ENCODE assay signal across 9 mouse cellular contexts in the genomic region with DNA sequence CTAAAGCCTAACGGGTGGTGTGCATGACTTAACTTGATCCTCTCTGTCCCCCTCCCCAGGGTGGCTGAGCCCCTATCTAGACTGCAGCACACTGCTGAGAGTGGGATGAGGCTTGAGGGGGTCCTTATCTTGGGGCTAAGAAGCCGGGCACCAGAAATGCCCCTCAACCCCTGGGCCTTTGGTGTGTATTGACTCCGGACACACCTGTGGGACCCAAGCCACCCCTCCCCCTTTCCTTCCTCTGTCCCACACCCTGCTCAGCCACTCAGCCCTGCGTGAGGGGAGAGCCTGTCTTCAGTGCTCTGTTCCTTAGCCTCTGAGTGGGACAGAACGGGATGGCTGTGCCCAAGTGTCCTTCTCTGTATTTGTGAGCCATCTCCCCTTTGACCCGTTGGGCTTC. TPM values are rescaled to one million over a fixed set of nuclear protein-coding genes. Genes with fewer than 3 reads are reported as not detected.
A peak's percentile ranks its signal among the peaks of the same experiment; 100 is the strongest.
DNase-seq lines count a peak whose midpoint lies in the region; ATAC-seq lines count a peak whose summit lies in the region.
"Had no signal": no experiment of that assay in that cellular context is flagged by ENCODE, and none has a peak within 500 bp of the region (broad histone marks: within the 10 kb centered on the region; RNA-seq: fewer than 3 reads in every experiment).

No protein-coding gene starts in this region.

- no peaks in the 10 kb centered on the region for H3K36me3 ChIP-seq in embryonic facial prominence, embryonic 11.5 days (replicated peaks; ENCODE audit: control insufficient read depth, insufficient read depth, low read depth, low read length)
- H3K36me3 ChIP-seq in intestine, embryonic 14.5 days (ENCODE audit: control insufficient read depth, insufficient read depth, low read length), result no peaks in the 10 kb centered on the region
- no peaks in the 10 kb centered on the region for H3K36me3 ChIP-seq in midbrain, embryonic 14.5 days (ENCODE audit: control insufficient read depth, insufficient read depth, low read length)

- H3K4me3 ChIP-seq in embryonic facial prominence, embryonic 11.5 days (ENCODE audit: low read depth, low read length), result peak overlapping the region; percentile 8; the same call in 1 of the 2 replicates
- H3K4me3 ChIP-seq in intestine, embryonic 14.5 days (ENCODE audit: low read depth, low read length), result peak overlapping the region; percentile 3; the same call in 1 of the 2 replicates
- H3K4me3 ChIP-seq in midbrain, embryonic 14.5 days (replicated peaks; ENCODE audit: low read depth, low read length), result no peak overlapping the region

- no peak overlapping the region for H3K4me2 ChIP-seq in embryonic facial prominence, embryonic 11.5 days (ENCODE audit: low read depth, low read length)
- H3K4me2 ChIP-seq in intestine, embryonic 14.5 days (ENCODE audit: low read length), result no peak overlapping the region
- no peak overlapping the region; the same call in 1 of the 2 replicates for H3K4me2 ChIP-seq in midbrain, embryonic 14.5 days (ENCODE audit: low read length)

- H3K9me3 ChIP-seq in embryonic facial prominence, embryonic 11.5 days (replicated peaks; ENCODE audit: control insufficient read depth, low read length), result no peaks in the 10 kb centered on the region
- H3K9me3 ChIP-seq in intestine, embryonic 14.5 days (ENCODE audit: control insufficient read depth, low read length), result no peaks in the 10 kb centered on the region
- no peaks in the 10 kb centered on the region for H3K9me3 ChIP-seq in midbrain, embryonic 14.5 days (ENCODE audit: control insufficient read depth, low read length)

- H3K9ac ChIP-seq in embryonic facial prominence, embryonic 11.5 days (replicated peaks; ENCODE audit: low read length), result no peak overlapping the region; the same call in 1 of the 2 replicates
- H3K9ac ChIP-seq in intestine, embryonic 14.5 days (ENCODE audit: low read length), result no peak overlapping the region
- no peak overlapping the region for H3K9ac ChIP-seq in midbrain, embryonic 14.5 days (replicated peaks; ENCODE audit: low read length)

- no peaks in the 10 kb centered on the region for H3K27me3 ChIP-seq in embryonic facial prominence, embryonic 11.5 days (ENCODE audit: control insufficient read depth, insufficient read depth, low read length)
- no peaks in the 10 kb centered on the region for H3K27me3 ChIP-seq in intestine, embryonic 14.5 days (replicated peaks; ENCODE audit: control insufficient read depth, insufficient read depth, low read length)
- no peaks in the 10 kb centered on the region; the same call in 1 of the 2 replicates for H3K27me3 ChIP-seq in midbrain, embryonic 14.5 days (ENCODE audit: control insufficient read depth, insufficient read depth, low read length)

- WGBS in embryonic facial prominence, embryonic 11.5 days, result 39% methylated on average over 6 of the region's 6 CpGs
- WGBS in intestine, embryonic 14.5 days, result 54% methylated on average over 6 of the region's 6 CpGs
- 47% methylated on average over 6 of the region's 6 CpGs for WGBS in midbrain, embryonic 14.5 days

- peaks cover 6% of the 10 kb centered on the region for H3K4me1 ChIP-seq in embryonic facial prominence, embryonic 11.5 days (ENCODE audit: control insufficient read depth, insufficient read depth, low read length)
- H3K4me1 ChIP-seq in intestine, embryonic 14.5 days (replicated peaks; ENCODE audit: control insufficient read depth, insufficient read depth, low read length), result no peaks in the 10 kb centered on the region
- H3K4me1 ChIP-seq in midbrain, embryonic 14.5 days (ENCODE audit: control insufficient read depth, insufficient read depth, low read length), result no peaks in the 10 kb centered on the region

- ATAC-seq in embryonic facial prominence, embryonic 11.5 days (replicated peaks; ENCODE audit: insufficient number of reproducible peaks, low FRiP score, low TSS enrichment, low read depth), result peak; percentile 8; the same call in 1 of the 2 replicates
- ATAC-seq in intestine, embryonic 14.5 days (replicated peaks; ENCODE audit: low FRiP score, low TSS enrichment, low read depth), result no peak
- no peak for ATAC-seq in midbrain, embryonic 14.5 days (ENCODE audit: low FRiP score, low TSS enrichment)

- 0 out of 2 replicates have a peak overlapping the region, but pooled peaks have one; percentile 28 for H3K27ac ChIP-seq in embryonic facial prominence, embryonic 11.5 days (replicated peaks; ENCODE audit: low read depth, low read length)
- no peak overlapping the region for H3K27ac ChIP-seq in intestine, embryonic 14.5 days (ENCODE audit: low read depth)
- H3K27ac ChIP-seq in midbrain, embryonic 14.5 days (replicated peaks; ENCODE audit: low read depth, low read length), result peak overlapping the region; percentile 49; the same call in 1 of the 2 replicates

- DNase-seq in heart, adult 18-20 months, result peak; percentile 53 to 67
- DNase-seq in heart, postnatal 14 days, result no peak
- no peak for DNase-seq in embryonic facial prominence, embryonic 11.5 days (ENCODE audit: low spot score)
- DNase-seq in intestine, embryonic 14.5 days (ENCODE audit: low spot score), result no peak
- no peak for DNase-seq in midbrain, embryonic 14.5 days
- DNase-seq in embryo, embryonic 10.5 days (ENCODE audit: low spot score), result no peak
- DNase-seq in frontal cortex, adult 2 months (ENCODE audit: extremely low spot score in 1 of 2, low spot score in 1 of 2), result no peak
- no peak for DNase-seq in B cell, adult 2 months
- DNase-seq: right cerebral cortex, postnatal 14 days had no signal

- intact Hi-C loops in heart, postnatal 14 days (cut with DNase I), result loop anchor here (1.0 to 5.0 kb wide), 2 partner anchors 58 to 115 kb away; partner anchors contain the start of gene Nol9

RNA-seq across cellular contexts. Expression of gene Tnfrsf25, which starts 18.8 kb away (rescaled TPM):
- total RNA-seq in heart, adult 18-20 months (2021), result 1 to 10 TPM; 1.4 to 1.6 TPM
- 1 to 10 TPM; 4.0 to 6.7 TPM for total RNA-seq in heart, postnatal 14 days (2021)
- 0.21 and 0.75 TPM in 2 replicates for polyA plus RNA-seq in embryonic facial prominence, embryonic 11.5 days (2014; fragmentation: Nextera tagmentation; extraction: Ambion mirVana)
- 0.97 and 0.98 TPM in 2 replicates for polyA plus RNA-seq in intestine, embryonic 14.5 days (2014; fragmentation: Nextera tagmentation; extraction: Ambion mirVana)
- 0.54 and 1.2 TPM in 2 replicates for polyA plus RNA-seq in midbrain, embryonic 14.5 days (2014; fragmentation: Nextera tagmentation; extraction: Ambion mirVana)
- polyA plus RNA-seq in frontal cortex, adult 2 months (2012; rRNA removed), result 7.0 and 10.6 TPM in 2 replicates

RNA-seq across cellular contexts. Expression of gene Plekhg5, which starts 24.6 kb away (rescaled TPM):
- 10 to 100 TPM; 10.9 to 15.9 TPM for total RNA-seq in heart, adult 18-20 months (2021)
- total RNA-seq in heart, postnatal 14 days (2021), result 10 to 100 TPM; 27.0 to 28.9 TPM
- 5.3 and 6.8 TPM in 2 replicates for polyA plus RNA-seq in embryonic facial prominence, embryonic 11.5 days (2014; fragmentation: Nextera tagmentation; extraction: Ambion mirVana)
- 9.0 and 9.2 TPM in 2 replicates for polyA plus RNA-seq in intestine, embryonic 14.5 days (2014; fragmentation: Nextera tagmentation; extraction: Ambion mirVana)
- polyA plus RNA-seq in midbrain, embryonic 14.5 days (2014; fragmentation: Nextera tagmentation; extraction: Ambion mirVana), result 7.0 and 8.0 TPM in 2 replicates
- polyA plus RNA-seq in frontal cortex, adult 2 months (2012; rRNA removed), result 41.1 and 49.7 TPM in 2 replicates

RNA-seq across cellular contexts. Expression of gene Espn, which starts 55.2 kb away (rescaled TPM):
- total RNA-seq in heart, adult 18-20 months (2021), result 1 to 10 TPM; 2.5 to 2.7 TPM
- 1 to 10 TPM; 1.4 to 2.0 TPM for total RNA-seq in heart, postnatal 14 days (2021)
- 6.2 and 7.3 TPM in 2 replicates for polyA plus RNA-seq in embryonic facial prominence, embryonic 11.5 days (2014; fragmentation: Nextera tagmentation; extraction: Ambion mirVana)
- polyA plus RNA-seq in intestine, embryonic 14.5 days (2014; fragmentation: Nextera tagmentation; extraction: Ambion mirVana), result 22.8 and 24.2 TPM in 2 replicates
- not detected in 2 replicates for polyA plus RNA-seq in midbrain, embryonic 14.5 days (2014; fragmentation: Nextera tagmentation; extraction: Ambion mirVana)
- polyA plus RNA-seq in frontal cortex, adult 2 months (2012; rRNA removed), result 1.1 and 1.3 TPM in 2 replicates

RNA-seq across cellular contexts. Expression of gene Nol9, which starts 57.8 kb away (rescaled TPM):
- total RNA-seq in heart, adult 18-20 months (2021), result 10 to 100 TPM; 10.2 to 11.9 TPM
- total RNA-seq in heart, postnatal 14 days (2021), result 10 to 100 TPM; 10.5 to 10.9 TPM
- polyA plus RNA-seq in embryonic facial prominence, embryonic 11.5 days (2014; fragmentation: Nextera tagmentation; extraction: Ambion mirVana), result 28.3 and 31.4 TPM in 2 replicates
- polyA plus RNA-seq in intestine, embryonic 14.5 days (2014; fragmentation: Nextera tagmentation; extraction: Ambion mirVana), result 34.9 and 36.0 TPM in 2 replicates
- polyA plus RNA-seq in midbrain, embryonic 14.5 days (2014; fragmentation: Nextera tagmentation; extraction: Ambion mirVana), result 21.1 and 25.8 TPM in 2 replicates
- 15.9 and 18.4 TPM in 2 replicates for polyA plus RNA-seq in frontal cortex, adult 2 months (2012; rRNA removed)

RNA-seq across cellular contexts. Expression of gene Tas1r1, which starts 58.6 kb away (rescaled TPM):
- total RNA-seq in heart, adult 18-20 months (2021), result under 1 TPM; 0.10 to 0.13 TPM
- under 1 TPM in 1 of 2 experiments, not detected in 1; 0.07 TPM for total RNA-seq in heart, postnatal 14 days (2021)
- 0.25 and 0.55 TPM in 2 replicates for polyA plus RNA-seq in embryonic facial prominence, embryonic 11.5 days (2014; fragmentation: Nextera tagmentation; extraction: Ambion mirVana)
- polyA plus RNA-seq in intestine, embryonic 14.5 days (2014; fragmentation: Nextera tagmentation; extraction: Ambion mirVana), result 0.14 and 0.17 TPM in 2 replicates
- polyA plus RNA-seq in midbrain, embryonic 14.5 days (2014; fragmentation: Nextera tagmentation; extraction: Ambion mirVana), result 1.2 and 1.3 TPM in 2 replicates
- polyA plus RNA-seq in frontal cortex, adult 2 months (2012; rRNA removed), result 0.13 and 0.20 TPM in 2 replicates

Comparison
In these comparisons a context has a peak if more than half of its experiments do, and no peak if none do; other contexts are left out.
1. DNase-seq: peak in heart, adult 18-20 months (2 of 2); none in heart, postnatal 14 days (0 of 2), embryonic facial prominence, embryonic 11.5 days (single experiment), intestine, embryonic 14.5 days (single experiment), midbrain, embryonic 14.5 days (single experiment), embryo, embryonic 10.5 days (single experiment), frontal cortex, adult 2 months (0 of 2) and B cell, adult 2 months (0 of 2).